Mouse (Mus musculus): Measurements from ENCODE around the gene Vgll4. TPM values are rescaled to one million over a fixed set of nuclear protein-coding genes. Genes with fewer than 3 reads are reported as not detected.
A peak's percentile ranks its signal among the peaks of the same experiment; 100 is the strongest.

Vgll4 gene
- polyA plus RNA-seq, 1 experiment = 36.1 TPM

- WGBS = 89% methylated on average over 11 of the region's 11 CpGs
Observed at GRCm38 (mm10) chr6:114934045-114934444, 35.7 kb downstream of the Vgll4 start.

GRCm38 (mm10) chr6:114932991-114933392 is 36.8 kb downstream of the Vgll4 start:
- DNase-seq (ENCODE audit: low read depth in 1 of 2, low spot score in 2 of 2) = no peak
- TF ChIP-seq POLR2A (IDR thresholded peaks at IDR 0.05; ENCODE audit: low read depth, low read length) = no peak
- H3K27ac ChIP-seq (ENCODE audit: insufficient read depth, low read length) = no peak overlapping the region
- H3K4me3 ChIP-seq (ENCODE audit: extremely low read depth, insufficient read depth, insufficient read length) = no peak overlapping the region
- 79% methylated on average over 3 of the region's 3 CpGs for WGBS
- peaks cover 4% of the 10 kb centered on the region; the same call in 1 of the 2 replicates for H3K4me1 ChIP-seq (ENCODE audit: control insufficient read depth, insufficient read depth, insufficient read length)
- no peaks in the 10 kb centered on the region for H3K27me3 ChIP-seq (ENCODE audit: control insufficient read depth, insufficient read depth, low read length)
- no peaks in the 10 kb centered on the region for H3K36me3 ChIP-seq (ENCODE audit: control insufficient read depth, insufficient read depth, low read length)

More at GRCm38 (mm10) chr6:114934045-114934444, 35.7 kb downstream of the Vgll4 start:
- TF ChIP-seq CTCF (IDR thresholded peaks at IDR 0.05; ENCODE audit: extremely low read depth, insufficient read depth, insufficient read length, insufficient replicate concordance) = no peak
- TF ChIP-seq POLR2A (IDR thresholded peaks at IDR 0.05; ENCODE audit: low read depth, low read length) = no peak
- H3K27me3 ChIP-seq (ENCODE audit: control insufficient read depth, insufficient read depth, low read length) = no peaks in the 10 kb centered on the region
- no peak overlapping the region for H3K27ac ChIP-seq (ENCODE audit: insufficient read depth, low read length)
- DNase-seq (ENCODE audit: low read depth in 1 of 2, low spot score in 2 of 2) = no peak
- no peak overlapping the region for H3K4me3 ChIP-seq (ENCODE audit: extremely low read depth, insufficient read depth, insufficient read length)
- H3K36me3 ChIP-seq (ENCODE audit: control insufficient read depth, insufficient read depth, low read length) = no peaks in the 10 kb centered on the region
- peaks cover 4% of the 10 kb centered on the region; the same call in 1 of the 2 replicates for H3K4me1 ChIP-seq (ENCODE audit: control insufficient read depth, insufficient read depth, insufficient read length)

- Histone ChIP-seq H3K4me1 (ENCODE audit: control insufficient read depth, insufficient read depth, insufficient read length) (peaks cover 4% of the 10 kb centered on the region; the same call in 1 of the 2 replicates), H3K36me3 (ENCODE audit: control insufficient read depth, insufficient read depth, low read length) (no peaks in the 10 kb centered on the region), H3K27me3 (ENCODE audit: control insufficient read depth, insufficient read depth, low read length) (no peaks in the 10 kb centered on the region), H3K27ac (ENCODE audit: insufficient read depth, low read length) (no peak overlapping the region), H3K4me3 (ENCODE audit: extremely low read depth, insufficient read depth, insufficient read length) (no peak overlapping the region)
- WGBS = 86% methylated on average over 5 of the region's 5 CpGs
- DNase-seq (ENCODE audit: low read depth in 1 of 2, low spot score in 2 of 2) = no peak
- no peak for TF ChIP-seq CTCF (IDR thresholded peaks at IDR 0.05; ENCODE audit: extremely low read depth, insufficient read depth, insufficient read length, insufficient replicate concordance)
Observed at GRCm38 (mm10) chr6:114932116-114932500, 37.7 kb downstream of the Vgll4 start.

GRCm38 (mm10) chr6:114931212-114932115 is 38.3 kb downstream of the Vgll4 start:
- no peak overlapping the region for H3K4me3 ChIP-seq (ENCODE audit: extremely low read depth, insufficient read depth, insufficient read length)
- 67% methylated on average over 28 of the region's 28 CpGs for WGBS

GRCm38 (mm10) chr6:114930646-114931045 is 39.1 kb downstream of the Vgll4 start:
- H3K36me3 ChIP-seq (ENCODE audit: control insufficient read depth, insufficient read depth, low read length) = no peaks in the 10 kb centered on the region
- H3K27ac ChIP-seq (ENCODE audit: insufficient read depth, low read length) = no peak overlapping the region
- no peak overlapping the region for H3K4me3 ChIP-seq (ENCODE audit: extremely low read depth, insufficient read depth, insufficient read length)
- H3K4me1 ChIP-seq (ENCODE audit: control insufficient read depth, insufficient read depth, insufficient read length) = peaks cover 4% of the 10 kb centered on the region; the same call in 1 of the 2 replicates
- 90% methylated on average over 8 of the region's 8 CpGs for WGBS
- no peaks in the 10 kb centered on the region for H3K27me3 ChIP-seq (ENCODE audit: control insufficient read depth, insufficient read depth, low read length)
- no peak for DNase-seq (ENCODE audit: low read depth in 1 of 2, low spot score in 2 of 2)
- TF ChIP-seq CTCF (IDR thresholded peaks at IDR 0.05; ENCODE audit: extremely low read depth, insufficient read depth, insufficient read length, insufficient replicate concordance) = no peak
- no peak for TF ChIP-seq POLR2A (IDR thresholded peaks at IDR 0.05; ENCODE audit: low read depth, low read length)

More at GRCm38 (mm10) chr6:114931212-114932115, 38.3 kb downstream of the Vgll4 start:
- DNase-seq (ENCODE audit: low read depth in 1 of 2, low spot score in 2 of 2) = no peak
- Histone ChIP-seq H3K27me3 (ENCODE audit: control insufficient read depth, insufficient read depth, low read length) (no peaks in the 10 kb centered on the region), H3K27ac (ENCODE audit: insufficient read depth, low read length) (no peak overlapping the region), H3K36me3 (ENCODE audit: control insufficient read depth, insufficient read depth, low read length) (no peaks in the 10 kb centered on the region), H3K4me1 (ENCODE audit: control insufficient read depth, insufficient read depth, insufficient read length) (peaks cover 4% of the 10 kb centered on the region; the same call in 1 of the 2 replicates)
- no peak for TF ChIP-seq POLR2A (IDR thresholded peaks at IDR 0.05; ENCODE audit: low read depth, low read length)
- TF ChIP-seq CTCF (IDR thresholded peaks at IDR 0.05; ENCODE audit: extremely low read depth, insufficient read depth, insufficient read length, insufficient replicate concordance) = no peak

GRCm38 (mm10) chr6:114930038-114930591 is 39.7 kb downstream of the Vgll4 start:
- peak in 1 of 2 experiments; percentile 61 for DNase-seq (ENCODE audit: low read depth in 1 of 2, low spot score in 2 of 2)
- Histone ChIP-seq H3K27ac (ENCODE audit: insufficient read depth, low read length) (peak overlapping the region; percentile 21; the same call in 1 of the 2 replicates), H3K4me3 (ENCODE audit: extremely low read depth, insufficient read depth, insufficient read length) (peak overlapping the region; percentile 33; the same call in 1 of the 2 replicates), H3K36me3 (ENCODE audit: control insufficient read depth, insufficient read depth, low read length) (no peaks in the 10 kb centered on the region), H3K27me3 (ENCODE audit: control insufficient read depth, insufficient read depth, low read length) (no peaks in the 10 kb centered on the region), H3K4me1 (ENCODE audit: control insufficient read depth, insufficient read depth, insufficient read length) (peaks cover 4% of the 10 kb centered on the region; the same call in 1 of the 2 replicates)
- 35% methylated on average over 11 of the region's 11 CpGs for WGBS
- TF ChIP-seq POLR2A (IDR thresholded peaks at IDR 0.05; ENCODE audit: low read depth, low read length) (no peak), CTCF (IDR thresholded peaks at IDR 0.05; ENCODE audit: extremely low read depth, insufficient read depth, insufficient read length, insufficient replicate concordance) (no peak)
